Mouse (Mus musculus) E14TG2a.4 (cell line): ENCODE results near the gene Gm4779.
A peak's percentile ranks its signal among the peaks of the same experiment; 100 is the strongest.

Source experiments
- CTCF ChIP-seq: conservative IDR thresholded peaks from 2 replicates; pipeline ENCODE4 v1.5.1; 2014; ENCODE audit warnings: low read length
- NANOG ChIP-seq: IDR thresholded peaks from 2 replicates; pipeline ENCODE4 v1.6.1; 2014; ENCODE audit warnings: borderline replicate concordance, low read length, mixed read lengths
- POU5F1 ChIP-seq: IDR thresholded peaks from 2 replicates; pipeline ENCODE4 v1.6.1; 2014; ENCODE audit warnings: low read length, borderline replicate concordance

DNA sequence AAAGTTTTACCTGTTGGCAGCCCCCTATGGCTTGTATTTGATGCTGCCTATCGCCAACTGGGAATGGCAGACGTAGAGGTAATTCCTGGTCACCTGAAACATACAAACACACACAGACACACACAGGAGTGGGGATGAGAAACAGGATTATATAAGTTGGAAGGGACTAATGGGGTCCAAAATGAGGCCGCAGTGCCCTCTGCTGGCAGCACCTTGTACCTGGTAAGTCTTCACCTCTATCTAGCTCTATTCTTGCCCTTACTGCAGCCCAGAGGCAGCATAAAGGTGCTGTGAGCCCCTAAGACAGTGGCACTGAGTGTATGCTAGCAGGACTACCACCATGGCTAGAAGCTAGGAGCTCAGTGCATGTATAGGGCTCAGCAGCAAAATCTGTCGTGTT is 2.7 kb downstream of the Gm4779 start:
- TF ChIP-seq CTCF (peak; percentile 43), NANOG (no peak), POU5F1 (no peak)
